Mouse (Mus musculus): ENCODE measurements around the gene Serping1. TPM values are rescaled to one million over a fixed set of nuclear protein-coding genes. Genes with fewer than 3 reads are reported as not detected.
"Not testable (repeated sequence)": the region's sequence is repeated elsewhere in the genome, so short reads cannot be mapped to it uniquely, and the experiment has no call there.

Serping1 gene
- polyA plus RNA-seq, 1 experiment = 0.15 TPM

DNA sequence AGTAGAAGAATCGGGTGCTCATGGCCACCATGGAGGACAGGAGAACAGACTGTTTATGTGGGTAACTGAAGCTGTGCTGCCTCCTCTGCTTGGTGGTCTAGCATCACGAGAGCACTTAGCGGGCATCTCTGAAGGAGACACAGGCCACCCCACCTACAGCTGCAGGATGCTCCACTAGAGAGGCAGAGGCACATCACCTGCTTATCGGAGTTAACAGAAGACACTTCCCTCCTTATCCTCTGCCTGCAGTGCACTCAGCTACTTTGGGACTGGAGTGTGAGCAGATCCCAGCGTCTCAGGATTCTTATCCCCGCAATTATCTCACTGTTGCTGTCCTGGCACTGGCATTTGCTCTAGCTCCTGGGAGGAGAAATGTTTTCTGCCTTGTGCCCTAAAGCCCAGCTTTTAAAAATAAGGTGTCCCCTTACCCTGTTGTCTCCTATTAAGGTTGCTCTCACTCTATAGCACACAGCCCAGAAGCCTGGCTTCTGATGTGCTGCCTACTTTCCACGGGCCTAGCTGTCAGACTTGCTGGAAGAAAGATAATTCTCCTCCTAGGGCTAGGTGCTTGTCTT, 39.8 kb downstream of the Serping1 start:
- H3ac ChIP-seq (ENCODE audit: control insufficient read depth, insufficient read length, low read depth) = no peak overlapping the region
- TF ChIP-seq CEBPB (IDR thresholded peaks at IDR 0.05; ENCODE audit: low read depth) (no peak), USF1 (IDR thresholded peaks at IDR 0.05; ENCODE audit: low read depth) (no peak)

DNA sequence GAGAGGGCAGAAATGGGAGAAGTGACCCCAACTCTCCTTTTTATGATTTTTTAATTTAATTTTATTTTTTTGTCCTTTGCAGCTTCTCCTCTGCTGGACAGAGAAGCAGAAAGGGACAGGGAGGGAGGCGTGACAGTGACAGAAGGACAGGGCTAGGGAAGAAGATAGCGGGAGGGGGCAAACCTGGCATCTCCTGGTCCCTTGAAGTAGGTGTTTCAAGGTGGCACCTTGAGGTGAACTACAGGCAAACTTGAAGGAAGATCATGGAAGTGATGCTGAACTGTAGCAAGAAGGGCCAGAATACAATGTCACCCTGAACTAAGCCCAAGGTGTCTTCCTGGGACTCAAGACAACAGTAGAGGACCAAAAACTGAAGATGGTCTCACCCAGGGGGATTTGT, 40.3 kb downstream of the Serping1 start:
- H3ac ChIP-seq (ENCODE audit: control insufficient read depth, insufficient read length, low read depth) = no peak overlapping the region
- H3K79me3 ChIP-seq (ENCODE audit: low read depth) = no peaks in the 10 kb centered on the region
- H3K27me3 ChIP-seq (ENCODE audit: control insufficient read depth, insufficient read depth, insufficient read length) = no peaks in the 10 kb centered on the region
- no peak overlapping the region for H3K4me3 ChIP-seq (ENCODE audit: insufficient read depth, poor library complexity, severe bottlenecking)
- no peaks in the 10 kb centered on the region for H3K79me2 ChIP-seq (ENCODE audit: control insufficient read depth, insufficient read depth)
- TF ChIP-seq FOSL1 (IDR thresholded peaks at IDR 0.05; ENCODE audit: insufficient read depth, low read length, poor library complexity, severe bottlenecking) = no peak
- TF ChIP-seq MYOD1 (IDR thresholded peaks at IDR 0.05; ENCODE audit: control insufficient read depth, insufficient read length, low read depth) = no peak
- no peaks in the 10 kb centered on the region for H3K36me3 ChIP-seq (ENCODE audit: control insufficient read depth, insufficient read depth)

More for the DNA sequence above, 39.8 kb downstream of the Serping1 start:
- peaks cover 3% of the 10 kb centered on the region for H3K79me2 ChIP-seq (ENCODE audit: control insufficient read depth, insufficient read depth)
- H3K79me3 ChIP-seq (ENCODE audit: low read depth) = peaks cover 2% of the 10 kb centered on the region
- peaks cover 4% of the 10 kb centered on the region for H3K36me3 ChIP-seq (ENCODE audit: control insufficient read depth, insufficient read depth)
- no peaks in the 10 kb centered on the region for H3K27me3 ChIP-seq (ENCODE audit: control insufficient read depth, insufficient read depth, insufficient read length)
- no peak overlapping the region for H3K4me3 ChIP-seq (ENCODE audit: insufficient read depth, poor library complexity, severe bottlenecking)

- Histone ChIP-seq H3K36me3 (ENCODE audit: control insufficient read depth, insufficient read depth) (no peaks in the 10 kb centered on the region), H3K79me3 (ENCODE audit: low read depth) (no peaks in the 10 kb centered on the region), H3K4me3 (ENCODE audit: insufficient read depth, poor library complexity, severe bottlenecking) (no peak overlapping the region), H3K79me2 (ENCODE audit: control insufficient read depth, insufficient read depth) (no peaks in the 10 kb centered on the region), H3ac (ENCODE audit: control insufficient read depth, insufficient read length, low read depth) (no peak overlapping the region), H3K27me3 (ENCODE audit: control insufficient read depth, insufficient read depth, insufficient read length) (no peaks in the 10 kb centered on the region)
- no peak for TF ChIP-seq MAX (IDR thresholded peaks at IDR 0.05)
- TF ChIP-seq USF1 (IDR thresholded peaks at IDR 0.05; ENCODE audit: low read depth) = no peak
- TF ChIP-seq MYOD1 (IDR thresholded peaks at IDR 0.05; ENCODE audit: control insufficient read depth, insufficient read length, low read depth) = peak; percentile 54
Observed at GRCm38 (mm10) chr2:84734351-84734864, 40.8 kb downstream of the Serping1 start.

DNA sequence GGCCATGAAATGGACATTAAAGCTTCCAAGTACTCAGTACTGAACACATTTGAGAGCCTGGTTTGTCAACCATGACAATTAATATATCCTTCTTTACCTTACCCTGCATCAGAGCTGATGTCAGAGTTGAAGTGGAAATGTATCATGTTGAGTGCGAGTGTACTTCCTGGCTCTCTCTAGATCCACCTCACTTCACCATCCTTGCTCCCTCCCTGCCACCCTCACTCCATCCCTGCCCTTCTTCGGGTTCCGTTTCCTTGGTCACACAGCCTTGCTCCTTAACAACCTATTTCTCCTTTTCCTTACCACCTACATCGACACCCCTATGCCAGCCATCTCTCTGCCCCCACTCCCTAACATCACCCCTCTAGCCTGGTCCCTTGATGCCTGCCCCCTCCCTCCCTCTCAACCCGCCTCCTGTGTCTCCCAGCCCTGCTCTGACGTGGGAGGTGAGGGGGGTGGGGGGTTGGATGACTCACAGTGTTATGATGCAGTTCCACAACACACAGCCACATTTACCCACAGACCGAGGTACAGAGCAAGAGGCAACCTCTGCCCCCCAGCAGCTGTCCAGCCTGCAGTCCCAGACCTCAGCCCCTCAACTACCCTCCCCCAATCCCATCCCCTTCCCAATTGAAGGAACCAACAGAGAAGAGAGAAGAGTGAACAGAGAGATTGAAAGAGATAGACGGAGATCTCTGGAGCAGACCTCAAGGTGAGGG, 41.5 kb downstream of the Serping1 start, which contains the start of gene Ypel4:
Ypel4 (plus strand) TSS at position 480 of the 722 bp plus-strand sequence.
- no peak for TF ChIP-seq MYOD1 (IDR thresholded peaks at IDR 0.05; ENCODE audit: control insufficient read depth, insufficient read length, low read depth)
- no peak for TF ChIP-seq CTCF (IDR thresholded peaks at IDR 0.05; ENCODE audit: control insufficient read depth, insufficient read depth, insufficient read length)
- no peak for TF ChIP-seq FOSL1 (IDR thresholded peaks at IDR 0.05; ENCODE audit: insufficient read depth, low read length, poor library complexity, severe bottlenecking)
- no peak for TF ChIP-seq MYOG (IDR thresholded peaks at IDR 0.05; ENCODE audit: control insufficient read depth, extremely low read depth, insufficient read length)
- TF ChIP-seq CEBPB (IDR thresholded peaks at IDR 0.05; ENCODE audit: low read depth) = no peak
- no peak for TF ChIP-seq USF1 (IDR thresholded peaks at IDR 0.05; ENCODE audit: low read depth)
- no peak for TF ChIP-seq MAX (IDR thresholded peaks at IDR 0.05)
- no peak within 1 kb of the TSS for H3ac ChIP-seq (ENCODE audit: control insufficient read depth, insufficient read length, low read depth)
- H3K79me3 ChIP-seq (ENCODE audit: low read depth) = no peaks in the 10 kb centered on the region
- H3K4me3 ChIP-seq (ENCODE audit: insufficient read depth, poor library complexity, severe bottlenecking) = no peak within 1 kb of the TSS
- no peaks in the 10 kb centered on the region for H3K27me3 ChIP-seq (ENCODE audit: control insufficient read depth, insufficient read depth, insufficient read length)
- no peaks in the 10 kb centered on the region for H3K79me2 ChIP-seq (ENCODE audit: control insufficient read depth, insufficient read depth)
- H3K36me3 ChIP-seq (ENCODE audit: control insufficient read depth, insufficient read depth) = no peaks in the 10 kb centered on the region

DNA sequence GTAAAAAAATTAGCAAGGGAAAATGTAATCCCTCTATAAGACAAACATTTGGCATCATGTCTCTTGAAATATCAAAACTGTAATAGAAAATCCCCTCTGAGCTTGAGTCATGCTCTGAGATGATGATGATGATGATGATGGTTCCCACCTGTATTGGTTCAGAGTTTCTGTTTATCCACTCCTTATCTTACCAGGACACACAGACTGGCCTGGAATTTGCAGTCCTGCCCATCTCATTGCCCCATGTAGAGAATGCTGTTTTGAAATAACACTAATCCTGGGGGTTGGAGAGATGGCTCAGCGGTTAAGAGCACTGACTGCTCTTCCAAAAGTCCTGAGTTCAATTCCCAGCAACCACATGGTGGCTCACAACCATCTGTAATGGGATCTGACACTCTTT, 42.9 kb downstream of the Serping1 start:
- Histone ChIP-seq H3K27me3 (ENCODE audit: control insufficient read depth, insufficient read depth, insufficient read length) (no peaks in the 10 kb centered on the region), H3K79me3 (ENCODE audit: low read depth) (no peaks in the 10 kb centered on the region), H3K36me3 (ENCODE audit: control insufficient read depth, insufficient read depth) (no peaks in the 10 kb centered on the region), H3ac (ENCODE audit: control insufficient read depth, insufficient read length, low read depth) (no peak overlapping the region), H3K4me3 (ENCODE audit: insufficient read depth, poor library complexity, severe bottlenecking) (no peak overlapping the region), H3K79me2 (ENCODE audit: control insufficient read depth, insufficient read depth) (no peaks in the 10 kb centered on the region)
- TF ChIP-seq MYOD1 (IDR thresholded peaks at IDR 0.05; ENCODE audit: control insufficient read depth, insufficient read length, low read depth) (no peak), CEBPB (IDR thresholded peaks at IDR 0.05; ENCODE audit: low read depth) (no peak), CTCF (IDR thresholded peaks at IDR 0.05; ENCODE audit: control insufficient read depth, insufficient read depth, insufficient read length) (no peak), MAX (IDR thresholded peaks at IDR 0.05) (no peak), MYOG (IDR thresholded peaks at IDR 0.05; ENCODE audit: control insufficient read depth, extremely low read depth, insufficient read length) (no peak)

DNA sequence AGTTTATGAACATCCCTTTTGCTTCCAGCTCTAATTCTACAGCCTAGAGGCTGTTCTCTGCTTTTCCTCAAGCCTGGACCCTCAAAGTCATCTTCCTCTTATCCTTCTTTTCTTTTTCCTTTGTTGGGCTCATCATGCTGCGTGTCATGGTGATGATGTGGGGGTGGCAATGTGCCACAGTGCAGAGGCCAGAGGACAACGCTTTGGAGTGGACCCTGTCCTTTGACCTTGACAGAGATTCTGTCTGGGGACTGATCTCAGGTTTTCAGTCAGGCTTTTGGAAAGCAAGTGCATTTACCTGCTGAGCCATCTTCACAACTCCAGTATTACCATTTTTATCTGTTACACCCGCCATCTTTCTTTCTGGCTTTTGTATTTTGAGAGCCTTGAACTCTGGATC, 44.0 kb downstream of the Serping1 start:
- TF ChIP-seq MYOG (IDR thresholded peaks at IDR 0.05; ENCODE audit: control insufficient read depth, extremely low read depth, insufficient read length) (no peak), CEBPB (IDR thresholded peaks at IDR 0.05; ENCODE audit: low read depth) (no peak), USF1 (IDR thresholded peaks at IDR 0.05; ENCODE audit: low read depth) (no peak), CTCF (IDR thresholded peaks at IDR 0.05; ENCODE audit: control insufficient read depth, insufficient read depth, insufficient read length) (no peak), MYOD1 (IDR thresholded peaks at IDR 0.05; ENCODE audit: control insufficient read depth, insufficient read length, low read depth) (no peak), MAX (IDR thresholded peaks at IDR 0.05) (no peak), FOSL1 (IDR thresholded peaks at IDR 0.05; ENCODE audit: insufficient read depth, low read length, poor library complexity, severe bottlenecking) (no peak)
- Histone ChIP-seq H3ac (ENCODE audit: control insufficient read depth, insufficient read length, low read depth) (no peak overlapping the region), H3K4me3 (ENCODE audit: insufficient read depth, poor library complexity, severe bottlenecking) (no peak overlapping the region), H3K36me3 (ENCODE audit: control insufficient read depth, insufficient read depth) (no peaks in the 10 kb centered on the region), H3K27me3 (ENCODE audit: control insufficient read depth, insufficient read depth, insufficient read length) (no peaks in the 10 kb centered on the region), H3K79me2 (ENCODE audit: control insufficient read depth, insufficient read depth) (peaks cover 9% of the 10 kb centered on the region), H3K79me3 (ENCODE audit: low read depth) (peaks cover 6% of the 10 kb centered on the region)

DNA sequence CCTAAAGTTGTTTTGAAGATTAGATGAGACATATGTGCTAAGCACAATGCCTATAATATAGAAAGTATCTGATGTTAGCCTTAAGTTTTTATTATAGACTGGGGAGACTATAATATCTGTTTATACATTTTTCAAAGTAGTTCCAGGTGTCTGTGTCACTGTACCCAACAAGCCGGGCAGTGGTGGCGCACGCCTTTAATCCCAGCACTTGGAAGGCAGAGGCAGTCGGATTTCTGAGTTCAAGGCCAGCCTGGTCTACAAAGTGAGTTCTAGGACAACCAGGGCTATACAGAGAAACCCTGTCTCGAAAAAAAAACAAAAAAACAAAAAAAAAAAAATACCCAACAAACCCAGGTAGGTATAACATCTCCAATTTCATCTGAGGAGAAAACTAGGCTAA, 47.1 kb downstream of the Serping1 start:
- Histone ChIP-seq H3K79me3 (ENCODE audit: low read depth) (peaks cover 24% of the 10 kb centered on the region), H3K36me3 (ENCODE audit: control insufficient read depth, insufficient read depth) (peaks cover 29% of the 10 kb centered on the region)

More for the DNA sequence above, 47.1 kb downstream of the Serping1 start:
- H3ac ChIP-seq (ENCODE audit: control insufficient read depth, insufficient read length, low read depth); H3K27me3 ChIP-seq (ENCODE audit: control insufficient read depth, insufficient read depth, insufficient read length); H3K4me3 ChIP-seq (ENCODE audit: insufficient read depth, poor library complexity, severe bottlenecking): not testable (repeated sequence)
- H3K79me2 ChIP-seq (ENCODE audit: control insufficient read depth, insufficient read depth) = peaks cover 36% of the 10 kb centered on the region
